Mouse (Mus musculus): ENCODE data around the gene Pih1d2.

- TF ChIP-seq POLR2A (IDR thresholded peaks at IDR 0.05; ENCODE audit: borderline replicate concordance, low read depth, low read length) (no peak), CTCF (IDR thresholded peaks at IDR 0.05; ENCODE audit: low read depth, low read length) (no peak)
Observed at GRCm38 (mm10) chr9:50632016-50632688, 15.0 kb downstream of the Pih1d2 start.
